Mouse (Mus musculus) liver, adult 2 months (tissue): ENCODE data around the gene Ngfr.

Source experiments
- CTCF ChIP-seq: fragments of 200-500 bp; IDR thresholded peaks from 2 replicates; pipeline ENCODE4 v1.5.1; 2011; ENCODE audit warnings: low read depth, low read length, control low read depth
- POLR2A ChIP-seq: fragments of 200-500 bp; IDR thresholded peaks from 2 replicates; pipeline ENCODE4 v1.6.1; 2011; ENCODE audit warnings: low read length, control low read depth; ENCODE audit not compliant: insufficient read depth; ENCODE audit errors: extremely low read depth

DNA sequence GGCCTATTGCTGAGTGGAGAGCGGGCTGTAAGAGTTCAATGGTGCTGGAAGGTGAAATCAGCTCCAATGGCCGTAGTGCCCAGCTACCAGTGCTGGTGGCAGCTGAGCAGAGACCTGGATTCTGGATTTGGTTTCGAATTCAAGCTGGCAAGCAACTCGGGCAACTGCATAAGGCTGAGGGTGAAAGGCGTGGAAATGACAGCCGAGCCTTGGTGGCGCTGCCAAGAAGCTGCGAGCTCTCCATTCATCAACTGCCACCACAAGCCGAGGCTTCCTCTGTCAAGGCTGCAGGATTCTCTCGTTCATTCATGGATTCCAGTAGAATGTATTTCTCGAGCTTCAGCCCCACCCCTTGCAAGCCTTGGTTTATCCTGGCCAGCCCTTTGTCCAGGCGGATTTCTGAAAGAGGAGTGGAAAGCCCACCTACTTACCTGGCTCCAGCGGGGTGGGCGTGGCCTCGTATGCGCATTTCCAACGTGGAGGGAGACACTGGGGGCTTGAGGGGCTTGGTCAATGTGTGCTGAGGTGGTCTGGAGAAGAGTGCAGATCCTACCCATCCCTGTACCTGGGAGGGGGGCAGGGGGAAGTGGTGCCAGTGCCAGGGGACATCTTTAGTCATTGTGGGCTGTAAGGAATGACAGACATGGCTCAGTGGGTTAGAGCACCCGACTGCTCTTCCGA lies 30.4 kb upstream of the Ngfr start:
- TF ChIP-seq POLR2A (no peak), CTCF (no peak)
